Mouse (Mus musculus) left cerebral cortex, postnatal 14 days (tissue): ENCODE measurements at regions not wholly inside any gene's neighbourhood (a gene's known extent, or its start where the extent isn't known, plus 50 kb on each side); places are given as distances from the start of the nearest gene placed in this dataset.

Source experiments
- DNase-seq, 2 experiments: peaks; one replicate each; pipeline ENCODE4 v3.0.0; 2021 to 2022; ENCODE audit warnings: low spot score in 2 of 2, mixed read lengths in 1 of 2
- intact Hi-C: fragments of 180-260 bp; cut with DNase I; formaldehyde crosslinking; loops from one replicate; pipeline ENCODE4 v1.15.1; 2025

DNA sequence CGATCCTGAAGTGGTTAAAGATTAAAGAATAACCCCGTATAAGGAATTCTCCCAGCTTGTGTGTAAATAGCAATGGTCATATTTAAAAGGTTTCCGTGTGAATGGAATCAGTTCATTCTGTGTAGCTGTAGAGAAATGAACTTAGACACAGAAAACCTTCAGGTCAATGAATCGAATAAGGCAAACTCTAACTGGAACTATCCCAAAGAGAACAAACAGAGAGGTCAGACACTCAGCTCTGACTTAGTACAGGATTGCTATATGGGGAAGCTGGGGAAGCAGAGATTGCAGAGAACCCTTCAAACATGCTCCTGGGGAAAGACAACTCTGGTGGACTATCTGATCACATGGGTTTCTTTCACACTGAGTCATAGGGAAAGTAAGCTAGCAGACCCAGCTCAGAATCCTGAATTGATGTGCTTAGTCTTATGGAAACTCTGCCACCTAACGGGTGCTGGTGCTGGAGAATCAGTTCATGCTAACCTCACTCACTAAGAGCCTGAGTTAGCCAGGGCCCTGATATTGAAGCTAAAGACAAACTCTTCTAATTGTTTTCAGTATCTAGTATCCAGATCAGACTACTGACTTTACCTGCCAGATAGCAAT is 145.3 kb upstream of the Rreb1 start:
- intact Hi-C loops = no loop called here
- no peak for DNase-seq

GRCm38 (mm10) chr13:37636363-37636762 is 141.8 kb upstream of the Rreb1 start:
- no peak for DNase-seq
- intact Hi-C loops = no loop called here

- no peak for DNase-seq
- intact Hi-C loops = no loop called here
Measured at GRCm38 (mm10) chr13:37637151-37637550, 141.0 kb upstream of the Rreb1 start.

GRCm38 (mm10) chr13:37638071-37638511 is 140.1 kb upstream of the Rreb1 start:
- intact Hi-C loops = no loop called here
- DNase-seq = no peak

DNA sequence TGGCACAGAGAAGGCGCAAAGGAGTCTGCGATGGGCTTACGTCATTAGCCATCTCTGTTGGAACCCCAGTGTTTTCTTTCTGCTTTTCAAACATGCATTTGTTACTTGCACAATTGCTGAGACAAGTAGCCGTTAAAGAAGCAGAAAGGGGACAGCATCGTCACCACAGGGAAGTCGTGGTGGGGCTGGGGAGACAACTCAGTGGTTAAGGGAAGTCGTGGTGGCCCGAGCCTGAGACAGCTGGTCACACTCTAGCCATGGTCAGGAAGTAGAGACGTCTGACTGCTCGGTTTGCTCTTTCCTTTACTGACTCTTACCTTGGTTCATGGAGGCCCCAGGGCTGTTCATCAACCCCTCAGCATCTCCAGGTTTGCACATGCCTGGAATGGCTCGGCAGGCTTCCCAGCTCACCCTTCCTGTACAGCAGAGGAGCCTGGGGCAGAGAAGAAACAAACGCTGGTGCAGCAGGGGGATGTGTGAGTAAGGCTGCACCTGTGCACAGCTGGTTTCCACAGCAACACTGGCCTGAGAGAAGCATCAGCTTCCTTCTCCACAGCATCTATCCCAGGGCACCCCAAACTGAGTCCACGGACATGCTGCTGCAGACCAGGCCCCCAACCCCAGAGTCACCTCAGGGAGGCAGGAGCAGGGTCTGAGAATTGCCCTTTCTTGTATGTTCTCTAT is 135.6 kb upstream of the Rreb1 start:
- DNase-seq = peak; percentile 30 to 36
- intact Hi-C loops = no loop called here

DNA sequence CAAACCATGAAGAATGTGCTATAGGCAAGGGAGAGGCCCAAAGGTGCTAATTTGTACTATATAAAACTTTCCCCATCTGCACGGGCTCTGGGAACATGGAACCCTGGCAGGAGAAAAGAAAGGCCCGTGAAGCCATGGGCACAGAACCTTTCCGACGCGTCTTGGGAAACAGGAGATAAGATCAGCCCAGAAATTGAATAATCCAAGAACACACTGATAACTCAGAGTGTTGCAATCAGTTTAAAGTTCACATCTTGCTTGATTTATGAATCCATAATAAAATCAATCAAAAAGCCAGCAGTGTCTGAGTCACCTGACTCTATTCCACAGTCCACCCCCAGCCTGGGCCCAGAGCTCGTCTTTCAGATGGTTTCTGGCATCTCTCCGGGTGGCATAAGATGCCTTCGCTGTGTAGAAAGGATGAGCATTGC is 133.4 kb upstream of the Rreb1 start:
- no peak for DNase-seq
- intact Hi-C loops = no loop called here

DNA sequence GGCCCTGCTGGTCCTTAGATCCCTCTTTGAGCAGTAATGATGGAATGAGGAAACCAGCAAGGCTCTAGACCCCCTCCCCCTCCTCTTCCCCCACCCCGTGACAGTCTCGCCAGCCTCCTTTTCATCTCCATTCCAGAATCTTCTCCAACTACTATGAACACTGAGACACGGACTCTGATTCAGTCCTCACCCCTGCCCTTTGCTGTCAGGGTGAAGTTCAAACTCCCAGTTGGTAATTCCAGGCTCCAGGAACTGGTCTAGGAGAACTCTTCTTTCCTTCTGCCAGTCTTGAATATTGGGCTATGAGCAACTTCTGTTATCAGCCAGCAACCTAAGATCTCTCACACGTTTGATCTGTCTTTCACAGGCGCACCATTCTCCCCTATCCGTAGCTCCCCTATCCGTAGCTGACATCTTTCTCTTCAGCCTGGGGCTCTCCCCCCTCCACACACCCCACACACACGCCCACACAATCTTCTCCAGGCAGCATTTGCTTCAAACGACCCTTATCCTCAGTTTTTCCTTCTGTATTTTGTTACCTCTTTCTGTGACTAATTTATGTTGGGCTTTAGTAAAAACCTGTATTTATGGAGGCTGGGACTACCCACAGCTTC is 128.6 kb upstream of the Rreb1 start:
- intact Hi-C loops = no loop called here
- DNase-seq = no peak

- no peak for DNase-seq
- intact Hi-C loops = no loop called here
Measured at GRCm38 (mm10) chr13:37651221-37651946, 126.8 kb upstream of the Rreb1 start.

- no peak for DNase-seq
- intact Hi-C loops = no loop called here
Measured at GRCm38 (mm10) chr13:37654651-37655050, 123.5 kb upstream of the Rreb1 start.

GRCm38 (mm10) chr13:37657248-37657647 is 121.0 kb upstream of the Rreb1 start:
- DNase-seq = peak; percentile 48 to 55
- intact Hi-C loops = no loop called here

GRCm38 (mm10) chr13:37658034-37658433 is 120.2 kb upstream of the Rreb1 start:
- intact Hi-C loops = no loop called here
- DNase-seq = peak; percentile 13 to 28

- no peak for DNase-seq
- intact Hi-C loops = no loop called here
Measured at GRCm38 (mm10) chr13:37658519-37658918, 119.7 kb upstream of the Rreb1 start.

DNA sequence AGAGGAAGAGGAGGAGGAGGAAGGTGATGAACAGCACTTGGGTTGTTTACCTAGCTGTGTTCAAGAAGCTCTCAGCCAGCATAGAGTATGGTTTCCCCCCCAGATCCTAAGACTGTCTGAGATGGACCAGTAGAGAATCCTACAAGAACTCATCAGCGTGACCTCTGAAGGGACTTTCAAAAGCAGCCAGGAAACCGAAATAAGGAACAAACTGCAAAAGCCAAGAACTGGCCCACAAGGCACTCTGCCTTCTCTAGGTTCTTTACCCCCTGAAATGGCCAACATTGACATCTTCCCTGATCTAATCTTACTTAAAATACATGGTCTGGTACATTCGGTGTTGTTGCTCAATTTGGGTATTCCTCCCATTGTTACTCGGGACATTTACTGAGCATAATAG is 118.1 kb upstream of the Rreb1 start:
- intact Hi-C loops = no loop called here
- DNase-seq = no peak

DNA sequence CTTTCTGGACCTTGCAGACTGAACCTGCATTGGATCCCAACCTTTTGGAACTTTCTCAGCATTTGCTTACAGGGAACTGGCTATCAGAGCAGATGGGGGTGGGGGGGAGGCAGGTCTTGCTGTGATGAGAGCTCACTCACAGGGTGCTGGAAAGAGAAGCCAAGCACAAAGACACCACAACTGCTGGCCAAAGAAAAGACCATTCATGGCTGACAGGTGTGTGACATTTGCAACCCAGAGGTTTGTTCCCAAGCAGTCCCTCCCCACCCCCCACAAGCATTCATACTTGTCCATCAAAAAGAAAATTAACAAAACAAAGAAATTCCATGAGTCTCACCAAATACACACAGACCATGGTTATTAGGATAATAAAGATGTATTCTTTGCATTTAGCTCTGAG is 117.5 kb upstream of the Rreb1 start:
- DNase-seq = no peak
- intact Hi-C loops = no loop called here

DNA sequence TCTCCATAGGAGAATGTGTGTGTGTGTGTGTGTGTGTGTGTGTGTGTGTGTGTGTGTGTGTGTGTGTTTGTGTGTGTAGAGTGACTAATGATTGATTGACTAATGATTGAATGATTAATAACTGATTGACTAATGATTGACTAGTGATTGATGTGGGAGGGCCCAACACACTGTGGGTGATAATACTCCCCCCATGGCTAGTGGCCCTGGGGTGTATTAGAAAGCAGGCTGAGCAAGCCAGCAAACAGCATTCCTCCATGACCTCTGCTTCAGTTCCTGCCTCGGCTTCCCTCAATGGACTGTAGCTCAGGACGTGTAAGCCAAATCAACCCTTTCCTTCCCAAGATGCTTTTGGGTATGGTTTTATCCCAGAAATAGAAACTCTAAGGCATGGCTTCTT is 114.1 kb upstream of the Rreb1 start:
- intact Hi-C loops = no loop called here
- no peak for DNase-seq

DNA sequence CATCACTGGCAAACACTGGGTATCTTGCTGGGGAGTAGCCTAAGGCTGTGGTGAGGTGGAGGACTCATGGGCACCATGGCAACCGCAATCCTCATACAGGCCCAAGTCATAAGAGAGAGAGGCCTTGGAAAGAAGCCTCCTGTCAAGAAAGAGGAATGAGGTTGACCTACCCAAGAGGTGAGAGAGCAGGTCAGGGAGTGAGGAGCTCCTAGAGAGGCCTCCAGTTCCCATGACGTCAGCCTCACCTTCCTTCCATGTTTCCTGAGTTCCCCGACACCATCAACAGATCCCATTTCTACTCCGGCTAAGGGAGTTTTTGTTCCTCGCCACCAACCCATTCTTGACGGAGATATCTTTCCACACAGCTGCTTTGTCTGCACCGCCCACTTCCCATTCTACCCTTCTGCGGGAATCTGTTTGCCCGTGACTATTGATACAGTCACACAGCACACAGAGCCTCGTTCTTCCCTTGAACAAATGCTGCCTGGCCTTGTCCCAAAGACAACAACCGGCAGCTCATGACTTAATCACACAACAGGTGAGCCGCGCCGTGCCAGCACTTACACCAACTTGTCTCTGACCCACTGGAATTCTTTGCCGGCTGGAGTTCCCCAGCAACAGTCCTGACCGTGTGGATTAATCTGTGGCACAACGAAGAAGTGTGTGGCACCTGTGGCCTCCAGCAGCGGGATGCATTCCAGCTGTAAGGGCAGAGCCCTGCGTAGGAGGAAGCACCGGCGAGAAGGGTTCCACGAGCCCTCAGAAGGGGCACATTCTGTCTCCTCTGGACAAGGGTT is 111.8 kb upstream of the Rreb1 start:
- intact Hi-C loops = no loop called here
- no peak for DNase-seq

GRCm38 (mm10) chr13:37667386-37667785 is 110.8 kb upstream of the Rreb1 start:
- DNase-seq = no peak
- intact Hi-C loops = no loop called here

GRCm38 (mm10) chr13:37667871-37668270 is 110.3 kb upstream of the Rreb1 start:
- intact Hi-C loops = no loop called here

DNA sequence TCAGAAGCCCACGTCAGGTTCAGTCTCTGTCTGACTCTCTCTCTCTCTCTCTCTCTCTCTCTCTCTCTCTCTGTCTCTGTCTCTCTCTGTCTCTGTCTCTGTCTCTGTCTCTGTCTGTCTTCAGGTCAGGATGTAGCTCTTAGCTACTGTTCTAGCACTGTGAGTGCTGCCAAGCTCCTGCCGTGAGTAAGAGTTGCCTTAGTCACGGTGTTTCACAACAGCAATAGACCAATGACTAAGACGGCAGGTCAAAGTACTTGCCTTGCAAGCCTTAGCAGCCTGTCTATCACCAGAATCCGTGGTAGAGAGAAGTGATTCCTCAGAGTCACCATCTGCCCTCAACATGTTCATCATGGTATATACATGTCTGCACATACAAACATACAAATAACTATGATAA is 107.1 kb upstream of the Rreb1 start:
- intact Hi-C loops = no loop called here
- no peak for DNase-seq

More at GRCm38 (mm10) chr13:37667871-37668270, 110.3 kb upstream of the Rreb1 start:
- DNase-seq = no peak
